Mouse (Mus musculus) splenic B cell, adult 2 months (primary cell): ENCODE measurements around the gene Cys1.

Experiments
- DNase-seq: peaks from one replicate; pipeline ENCODE4 v3.0.0-alpha.2; 2011; ENCODE audit warnings: low read depth, low spot score
- H3K27me3 ChIP-seq: 2 replicates; pipeline ENCODE4 v1.6.1; 2012; ENCODE audit warnings: mild to moderate bottlenecking, low read length, moderate library complexity, mixed read lengths; ENCODE audit not compliant: control insufficient read depth, poor library complexity, insufficient read depth, severe bottlenecking
- H3K36me3 ChIP-seq: 2 replicates; pipeline ENCODE4 v1.6.1; 2012; ENCODE audit warnings: mild to moderate bottlenecking, low read length, moderate library complexity, mixed read lengths; ENCODE audit not compliant: control insufficient read depth, poor library complexity, insufficient read depth, severe bottlenecking

The Cys1 gene

DNA sequence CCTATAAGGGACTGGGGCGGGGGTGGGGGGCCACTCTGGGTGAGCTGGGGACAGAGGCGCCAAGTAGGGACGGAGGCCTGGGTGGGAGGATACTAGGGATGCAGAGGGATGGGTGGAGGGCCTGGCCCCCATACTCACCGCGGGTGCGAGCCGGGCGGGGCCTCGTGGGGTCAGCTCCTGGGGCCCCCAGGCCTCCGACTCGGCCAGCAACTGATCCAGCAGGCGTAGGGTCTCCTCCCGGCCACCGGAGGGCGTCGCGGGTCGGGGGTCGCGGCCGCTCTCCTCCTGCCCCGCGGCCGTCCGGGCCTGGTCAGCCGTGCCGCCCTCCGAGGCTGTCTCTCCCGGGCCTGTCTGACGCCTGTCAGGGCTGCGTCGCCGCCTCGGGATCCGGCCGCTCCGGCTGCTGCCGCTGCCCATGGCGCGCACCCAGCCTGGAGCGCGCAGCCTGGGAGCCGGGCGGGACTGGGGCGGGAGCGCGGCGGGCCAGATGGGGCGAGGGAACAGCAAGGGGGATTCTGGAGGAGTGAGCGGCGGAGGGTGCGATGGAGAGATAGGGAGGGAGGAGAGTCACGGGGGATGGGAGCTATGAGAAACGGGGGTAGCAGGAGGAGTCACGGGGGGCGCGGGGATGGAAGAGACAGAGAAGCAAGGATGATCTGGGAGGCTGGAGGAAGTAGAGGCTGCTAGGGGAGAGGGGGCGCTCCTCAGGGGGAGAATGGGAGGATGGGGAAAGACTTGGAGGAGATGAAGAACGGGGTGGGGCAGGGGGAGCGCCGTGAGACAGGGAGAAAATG, 924 bp downstream of the Cys1 start:
- no peaks in the 10 kb centered on the region for H3K27me3 ChIP-seq
- DNase-seq: no peak
- no peaks in the 10 kb centered on the region for H3K36me3 ChIP-seq

DNA sequence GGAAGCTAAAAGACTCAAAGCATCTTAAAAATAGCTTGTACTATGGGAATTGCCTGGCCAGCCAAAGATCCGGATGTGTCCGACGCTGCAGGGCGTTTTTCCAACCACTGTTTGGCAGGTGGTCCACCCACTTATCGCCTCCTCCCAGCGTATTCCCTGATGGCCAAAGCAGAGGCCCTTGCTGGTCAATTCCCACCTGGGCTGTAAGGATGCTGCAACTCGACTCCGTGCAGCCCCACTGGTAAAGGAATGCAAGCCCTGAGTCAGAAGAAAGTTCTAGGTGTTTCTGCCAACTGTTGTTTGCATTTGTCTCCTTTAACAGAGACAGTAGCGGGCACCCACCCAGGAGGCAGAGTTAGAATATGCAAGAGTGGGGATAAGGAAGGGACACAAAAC, 1.5 kb downstream of the Cys1 start:
- no peak for DNase-seq
- Histone ChIP-seq H3K36me3 (no peaks in the 10 kb centered on the region), H3K27me3 (no peaks in the 10 kb centered on the region)

DNA sequence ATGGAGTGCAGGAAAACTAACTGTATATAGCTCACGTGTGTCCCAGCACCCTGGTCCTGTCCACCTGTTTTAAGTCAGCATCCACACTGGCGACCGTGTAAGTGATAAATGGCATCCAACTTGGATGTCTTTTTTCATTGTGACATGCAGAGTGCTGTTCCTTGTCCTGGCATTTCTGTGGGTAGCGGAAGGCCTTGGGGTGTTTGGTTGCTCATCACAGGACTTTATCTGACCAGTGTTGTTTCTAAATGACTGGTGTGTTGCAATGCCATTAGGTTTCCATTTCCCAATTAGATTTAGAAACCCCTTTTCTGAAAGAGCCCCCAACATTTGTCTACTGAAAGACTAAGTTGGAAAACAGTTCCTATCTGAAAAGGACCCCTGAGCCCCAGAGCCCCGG, 19.5 kb downstream of the Cys1 start:
- Histone ChIP-seq H3K27me3 (no peaks in the 10 kb centered on the region), H3K36me3 (0 out of 2 replicates have a peak, but pooled peaks cover 3% of the 10 kb centered on the region)
- no peak for DNase-seq

DNA sequence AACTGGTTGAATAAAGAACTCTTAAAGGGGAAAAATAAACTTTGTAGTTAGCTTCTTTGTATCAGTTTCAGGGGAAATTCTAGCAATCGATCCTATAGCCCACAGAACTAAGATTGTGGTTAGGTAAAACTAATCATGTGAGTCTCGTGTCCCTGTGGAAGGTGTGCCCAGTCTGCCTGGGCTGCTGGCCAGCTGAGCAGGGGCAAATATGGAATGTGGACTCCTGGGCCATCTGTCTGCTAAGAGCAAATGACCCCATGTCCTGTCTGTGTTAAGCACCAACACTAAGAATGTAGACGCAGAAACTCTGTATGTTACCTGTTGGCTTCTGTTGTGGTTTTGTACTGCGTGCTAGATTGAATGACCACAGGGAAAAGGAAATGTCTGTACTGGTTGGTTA, 20.5 kb downstream of the Cys1 start:
- H3K36me3 ChIP-seq: 0 out of 2 replicates have a peak, but pooled peaks cover 3% of the 10 kb centered on the region
- no peak for DNase-seq

GRCm38 (mm10) chr12:24659923-24660322, 21.7 kb downstream of the Cys1 start:
- DNase-seq: no peak
- H3K27me3 ChIP-seq: no peaks in the 10 kb centered on the region
- 0 out of 2 replicates have a peak, but pooled peaks cover 3% of the 10 kb centered on the region for H3K36me3 ChIP-seq

More for the DNA sequence above, 20.5 kb downstream of the Cys1 start:
- H3K27me3 ChIP-seq: no peaks in the 10 kb centered on the region

DNA sequence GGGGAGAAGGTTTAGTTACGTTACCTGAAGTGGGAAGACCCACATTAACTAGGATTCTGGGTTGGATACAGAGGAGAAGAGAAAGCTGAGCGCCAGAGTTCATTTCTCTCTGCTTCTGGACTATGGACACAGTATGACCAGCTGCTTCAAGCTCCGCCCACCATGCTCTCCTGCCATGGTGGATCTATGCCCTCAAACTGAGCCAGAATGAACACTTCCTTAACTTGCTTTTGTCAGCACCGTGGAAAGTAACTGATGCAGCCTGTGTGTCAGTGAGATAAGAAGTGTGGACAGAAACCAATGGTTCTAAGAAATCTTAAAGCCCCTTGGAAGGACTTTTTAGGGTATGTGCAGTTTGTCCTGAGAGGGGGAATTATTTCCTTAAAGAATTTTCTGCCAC, 22.6 kb downstream of the Cys1 start:
- no peaks in the 10 kb centered on the region for H3K27me3 ChIP-seq
- H3K36me3 ChIP-seq: 0 out of 2 replicates have a peak, but pooled peaks cover 3% of the 10 kb centered on the region
- DNase-seq: no peak

DNA sequence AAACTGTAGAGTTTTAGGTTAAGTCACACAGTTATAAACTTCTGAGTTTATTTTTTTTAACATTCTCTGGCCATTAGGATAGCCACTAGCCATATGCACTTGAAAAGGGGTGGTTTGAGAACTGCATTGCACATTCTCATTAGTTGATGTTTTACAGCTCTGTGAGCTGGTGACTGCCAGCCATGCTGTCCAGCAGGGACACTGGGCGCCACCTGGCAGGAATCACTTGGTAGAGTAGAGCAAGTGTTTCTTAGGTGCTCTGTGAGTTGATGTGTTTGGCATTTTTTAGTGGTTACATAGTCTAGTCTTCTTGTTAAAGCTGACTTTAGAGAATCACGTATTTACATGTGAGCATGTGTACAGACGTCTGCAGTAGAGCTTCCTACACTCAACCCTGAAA, 25.2 kb downstream of the Cys1 start:
- no peaks in the 10 kb centered on the region for H3K27me3 ChIP-seq
- H3K36me3 ChIP-seq: 0 out of 2 replicates have a peak, but pooled peaks cover 1% of the 10 kb centered on the region
- no peak for DNase-seq

GRCm38 (mm10) chr12:24654065-24654862, 27.3 kb downstream of the Cys1 start:
- H3K36me3 ChIP-seq: 0 out of 2 replicates have a peak, but pooled peaks cover 1% of the 10 kb centered on the region
- no peaks in the 10 kb centered on the region for H3K27me3 ChIP-seq
- DNase-seq: no peak

GRCm38 (mm10) chr12:24651642-24652342, 29.8 kb downstream of the Cys1 start:
- DNase-seq: peak; percentile 95

DNA sequence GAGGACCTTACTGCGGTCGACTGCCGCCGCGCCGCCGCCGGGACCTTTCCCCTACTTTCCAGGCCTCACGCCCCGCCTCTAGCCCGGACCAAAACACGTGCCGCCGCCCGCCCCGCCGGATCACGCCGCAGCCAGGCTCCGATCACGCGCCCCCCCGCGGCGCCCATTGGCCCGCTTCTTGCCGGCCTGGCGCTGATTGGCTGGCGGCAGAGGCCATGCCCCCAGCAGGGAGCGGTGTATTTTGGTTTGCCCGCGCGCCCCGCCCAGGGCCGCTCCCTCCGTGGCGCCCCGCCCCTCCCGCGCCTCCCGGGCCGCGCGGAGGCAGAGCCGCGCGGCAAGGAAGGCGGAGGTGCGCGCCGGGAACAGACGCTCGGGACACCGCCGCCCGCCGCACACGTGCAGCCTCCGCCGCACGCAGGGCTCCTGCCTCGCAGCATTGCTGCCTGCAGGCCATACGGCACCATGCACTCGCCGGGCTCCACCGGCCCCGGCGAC, 30.5 kb downstream of the Cys1 start, which contains the start of gene Klf11:
Gene Klf11 (plus strand): TSS at position 212 of the 495 bp plus-strand sequence.
- no peaks in the 10 kb centered on the region for H3K36me3 ChIP-seq
- H3K27me3 ChIP-seq: no peaks in the 10 kb centered on the region
- peak; percentile 96 for DNase-seq

More at GRCm38 (mm10) chr12:24651642-24652342, 29.8 kb downstream of the Cys1 start:
- Histone ChIP-seq H3K27me3 (no peaks in the 10 kb centered on the region), H3K36me3 (no peaks in the 10 kb centered on the region)

DNA sequence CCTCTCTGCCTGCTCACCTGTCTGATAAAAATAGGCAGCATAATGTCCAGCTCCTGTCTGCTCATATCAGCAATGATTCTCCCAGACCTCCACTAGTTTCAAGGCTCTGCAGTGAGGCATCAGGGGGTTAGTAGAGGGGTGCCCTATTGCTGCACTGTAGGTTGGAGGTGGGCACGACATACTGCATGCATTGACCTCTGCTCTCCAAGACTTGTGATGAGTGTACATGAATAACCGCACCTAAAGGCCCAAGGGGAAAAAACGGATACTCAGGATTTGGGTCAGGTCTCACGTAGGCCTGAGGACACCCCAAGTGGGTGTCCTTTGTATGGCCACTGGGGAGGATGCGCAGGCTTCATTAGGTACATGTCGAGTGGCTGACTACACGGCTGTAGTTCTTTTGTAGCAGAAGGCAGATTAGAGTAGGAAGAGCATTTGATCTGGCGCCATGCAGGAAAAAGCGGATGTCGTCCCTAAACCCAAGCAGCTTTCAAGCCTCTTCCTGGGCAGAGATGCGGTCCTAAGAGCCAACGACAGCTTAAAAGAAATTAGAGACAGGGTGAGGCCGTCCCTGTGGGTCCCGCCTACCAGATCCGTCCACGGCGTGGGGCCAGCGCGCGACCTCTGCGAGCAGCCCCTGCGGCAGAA, 31.1 kb downstream of the Cys1 start:
- no peaks in the 10 kb centered on the region for H3K27me3 ChIP-seq
- no peak for DNase-seq
- H3K36me3 ChIP-seq: no peaks in the 10 kb centered on the region

DNA sequence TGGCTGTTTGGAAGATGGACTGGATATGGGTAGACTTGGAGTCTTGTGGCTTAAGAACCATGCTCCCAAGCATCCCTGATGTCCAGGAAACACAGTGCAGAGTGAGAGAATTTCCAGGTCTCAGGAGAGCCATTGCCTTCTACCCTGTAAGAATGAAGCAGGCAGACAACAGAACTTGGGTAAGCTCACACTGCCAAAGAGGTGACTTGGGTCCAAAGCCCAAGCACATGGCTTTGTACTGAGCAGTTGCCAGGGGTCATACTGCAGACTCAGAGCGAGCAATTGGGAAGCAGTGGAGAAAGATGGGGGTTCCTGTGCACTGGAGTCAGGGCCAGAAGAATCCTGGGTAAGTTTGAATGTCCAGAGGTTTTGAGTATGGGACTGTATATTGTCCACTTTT, 33.5 kb downstream of the Cys1 start:
- Histone ChIP-seq H3K27me3 (no peaks in the 10 kb centered on the region), H3K36me3 (no peaks in the 10 kb centered on the region)
- DNase-seq: no peak

DNA sequence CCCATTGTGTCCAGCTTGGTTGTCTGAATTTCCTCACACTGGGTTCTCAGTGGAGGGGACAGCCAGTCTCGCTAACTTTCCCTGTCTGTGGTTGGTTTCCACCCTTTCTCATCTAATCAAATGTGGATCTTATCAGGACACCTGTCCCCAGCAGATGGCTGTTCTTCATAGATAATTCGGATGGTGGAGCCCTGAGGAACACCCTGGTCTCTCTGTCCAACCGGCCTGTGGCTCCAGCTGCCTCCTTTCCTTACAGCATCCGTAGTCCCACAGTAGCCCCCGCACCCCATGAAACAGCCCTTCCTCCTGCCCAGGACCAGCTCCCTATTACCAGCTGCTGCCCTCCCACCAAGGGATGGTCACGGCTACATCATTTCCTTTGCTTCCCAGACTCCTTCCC, 35.7 kb downstream of the Cys1 start:
- Histone ChIP-seq H3K27me3 (no peaks in the 10 kb centered on the region), H3K36me3 (no peaks in the 10 kb centered on the region)
- no peak for DNase-seq

- no peaks in the 10 kb centered on the region for H3K36me3 ChIP-seq
- DNase-seq: peak; percentile 65
- H3K27me3 ChIP-seq: no peaks in the 10 kb centered on the region
Measured at GRCm38 (mm10) chr12:24644125-24644571, 37.5 kb downstream of the Cys1 start.
